Mouse (Mus musculus) CH12.LX (cell line): ENCODE measurements around the gene Iba57. TPM values are rescaled to one million over a fixed set of nuclear protein-coding genes. Genes with fewer than 3 reads are reported as not detected.

ENCODE experiments used
- DNase-seq: peaks from one replicate; pipeline ENCODE4 v3.0.0-alpha.2; 2013; ENCODE audit errors: extremely low read depth
- H3K27ac ChIP-seq: 2 replicates; pipeline ENCODE4 v1.5.1; 2012; ENCODE audit warnings: low read depth, mild to moderate bottlenecking, control low read depth, moderate library complexity; ENCODE audit not compliant: insufficient read depth
- H3K27me3 ChIP-seq: replicated peaks from 2 replicates; pipeline ENCODE3; 2012; ENCODE audit warnings: inconsistent platforms
- H3K36me3 ChIP-seq, 2 experiments: replicated peaks in 1 of 2; 2 replicates each; pipeline versions ENCODE3 to v1.6.1; 2012; ENCODE audit warnings: inconsistent platforms in 1 of 2, low read length in 1 of 2, mild to moderate bottlenecking in 1 of 2, mixed read lengths in 1 of 2, moderate library complexity in 1 of 2; ENCODE audit not compliant: control insufficient read depth in 1 of 2, insufficient read depth in 1 of 2
- H3K4me1 ChIP-seq, 2 experiments: 2 replicates each; pipeline ENCODE4 v1.6.1; 2012; ENCODE audit warnings: inconsistent platforms in 1 of 2, moderate library complexity in 1 of 2; ENCODE audit not compliant: insufficient read depth in 2 of 2, control insufficient read depth in 1 of 2
- H3K4me2 ChIP-seq: 2 replicates; pipeline ENCODE4 v1.6.1; 2012; ENCODE audit warnings: low read depth, mild to moderate bottlenecking, control low read depth; ENCODE audit not compliant: poor library complexity, insufficient read depth, severe bottlenecking
- H3K4me3 ChIP-seq, 3 experiments: fragments of 150-350 bp in 1 of 3; sonication (generic) in 1 of 3; replicated peaks in 1 of 3; 2 replicates each; pipeline versions ENCODE3 to v1.5.1; 2011 to 2012; ENCODE audit warnings: low read depth in 2 of 3, low read length in 2 of 3, mild to moderate bottlenecking in 2 of 3, moderate library complexity in 2 of 3, control low read depth in 1 of 3, improper control_type of control experiment in 1 of 3, inconsistent platforms in 1 of 3, mixed read lengths in 1 of 3; ENCODE audit not compliant: poor library complexity in 1 of 3
- H3K79me2 ChIP-seq: replicated peaks from 2 replicates; pipeline ENCODE4 v1.6.1; 2012; ENCODE audit warnings: mild to moderate bottlenecking, moderate library complexity; ENCODE audit not compliant: control insufficient read depth, poor library complexity, insufficient read depth, severe bottlenecking; ENCODE audit errors: extremely low read depth
- H3K9ac ChIP-seq: 2 replicates; pipeline ENCODE4 v1.6.1; 2012; ENCODE audit warnings: low read depth, mild to moderate bottlenecking, control low read depth, moderate library complexity; ENCODE audit not compliant: insufficient read depth
- H3K9me3 ChIP-seq: replicated peaks from 2 replicates; pipeline ENCODE3; 2012; ENCODE audit warnings: low read length, inconsistent platforms, mixed read lengths
- BHLHE40 ChIP-seq: IDR thresholded peaks from 2 replicates; pipeline ENCODE4 v1.6.1; 2011; ENCODE audit warnings: mild to moderate bottlenecking, low read depth, low read length, improper control_type of control experiment
- CHD2 ChIP-seq: IDR thresholded peaks from 2 replicates; pipeline ENCODE4 v1.6.1; 2011; ENCODE audit warnings: low read length, improper control_type of control experiment
- E2F4 ChIP-seq: IDR thresholded peaks from 2 replicates; pipeline ENCODE4 v1.6.1; 2011; ENCODE audit warnings: low read depth, low read length, improper control_type of control experiment; ENCODE audit not compliant: insufficient replicate concordance
- ELF1 ChIP-seq: IDR thresholded peaks from 2 replicates; pipeline ENCODE4 v1.6.1; 2014; ENCODE audit warnings: low read depth, mild to moderate bottlenecking, inconsistent platforms, low read length, improper control_type of control experiment
- EP300 ChIP-seq: IDR thresholded peaks from 2 replicates; pipeline ENCODE4 v1.6.1; 2011; ENCODE audit warnings: low read length, improper control_type of control experiment
- ETS1 ChIP-seq: conservative IDR thresholded peaks from 2 replicates; pipeline ENCODE4 v1.6.1; 2012; ENCODE audit warnings: low read depth, mild to moderate bottlenecking, inconsistent platforms, low read length, improper control_type of control experiment, moderate library complexity
- GABPA ChIP-seq: IDR thresholded peaks from 2 replicates; pipeline ENCODE4 v1.6.1; 2012; ENCODE audit warnings: low read depth, low read length, improper control_type of control experiment, inconsistent platforms; ENCODE audit not compliant: insufficient replicate concordance
- IRF4 ChIP-seq: IDR thresholded peaks from 2 replicates; pipeline ENCODE4 v1.6.1; 2014; ENCODE audit warnings: low read depth, mild to moderate bottlenecking, inconsistent platforms, low read length, improper control_type of control experiment
- JUND ChIP-seq: conservative IDR thresholded peaks from 2 replicates; pipeline ENCODE4 v1.6.1; 2011; ENCODE audit warnings: low read depth, low read length, improper control_type of control experiment
- KAT2A ChIP-seq: IDR thresholded peaks from 2 replicates; pipeline ENCODE4 v1.6.1; 2012; ENCODE audit warnings: low read length, improper control_type of control experiment, inconsistent platforms; ENCODE audit not compliant: insufficient replicate concordance
- MAX ChIP-seq: IDR thresholded peaks from 2 replicates; pipeline ENCODE4 v1.6.1; 2011; ENCODE audit warnings: low read length, improper control_type of control experiment
- MAZ ChIP-seq: IDR thresholded peaks from 2 replicates; pipeline ENCODE4 v1.6.1; 2012; ENCODE audit warnings: low read depth, mild to moderate bottlenecking, inconsistent platforms, low read length, improper control_type of control experiment, moderate library complexity
- MEF2A ChIP-seq: IDR thresholded peaks from 2 replicates; pipeline ENCODE4 v1.6.1; 2014; ENCODE audit warnings: low read depth, mild to moderate bottlenecking, inconsistent platforms, low read length, improper control_type of control experiment, borderline replicate concordance
- MXI1 ChIP-seq: IDR thresholded peaks from 2 replicates; pipeline ENCODE4 v1.6.1; 2011; ENCODE audit warnings: mild to moderate bottlenecking, low read depth, low read length, improper control_type of control experiment
- MYC ChIP-seq: IDR thresholded peaks from 2 replicates; pipeline ENCODE4 v1.6.1; 2011; ENCODE audit warnings: low read depth, mild to moderate bottlenecking, improper control_type of control experiment, low read length
- NELFE ChIP-seq: IDR thresholded peaks from 2 replicates; pipeline ENCODE4 v1.6.1; 2011; ENCODE audit warnings: low read depth, low read length, improper control_type of control experiment
- NRF1 ChIP-seq: IDR thresholded peaks from 2 replicates; pipeline ENCODE4 v1.6.1; 2014; ENCODE audit warnings: low read depth, mild to moderate bottlenecking, inconsistent platforms, low read length, improper control_type of control experiment, moderate library complexity
- PAX5 ChIP-seq: IDR thresholded peaks from 2 replicates; pipeline ENCODE4 v1.6.1; 2012; ENCODE audit warnings: low read length, inconsistent platforms, mixed read lengths
- POLR2A ChIP-seq: IDR thresholded peaks from 2 replicates; pipeline ENCODE4 v1.6.1; 2011; ENCODE audit warnings: low read depth, mild to moderate bottlenecking, improper control_type of control experiment, low read length
- POLR2AphosphoS2 ChIP-seq: IDR thresholded peaks from 2 replicates; pipeline ENCODE4 v1.6.1; 2011; ENCODE audit warnings: low read depth, low read length, improper control_type of control experiment
- RAD21 ChIP-seq: IDR thresholded peaks from 2 replicates; pipeline ENCODE4 v1.6.1; 2011; ENCODE audit warnings: low read depth, mild to moderate bottlenecking, low read length, improper control_type of control experiment, moderate library complexity
- RCOR1 ChIP-seq: conservative IDR thresholded peaks from 2 replicates; pipeline ENCODE4 v1.6.1; 2012; ENCODE audit warnings: low read depth, mild to moderate bottlenecking, inconsistent platforms, low read length, improper control_type of control experiment
- SIN3A ChIP-seq: IDR thresholded peaks from 2 replicates; pipeline ENCODE4 v1.6.1; 2012; ENCODE audit warnings: low read length, improper control_type of control experiment, inconsistent platforms
- TBP ChIP-seq: conservative IDR thresholded peaks from 2 replicates; pipeline ENCODE4 v1.6.1; 2011; ENCODE audit warnings: low read depth, low read length, improper control_type of control experiment
- TCF12 ChIP-seq: IDR thresholded peaks from 2 replicates; pipeline ENCODE4 v1.6.1; 2014; ENCODE audit warnings: low read depth, mild to moderate bottlenecking, inconsistent platforms, low read length, improper control_type of control experiment
- UBTF ChIP-seq: IDR thresholded peaks from 2 replicates; pipeline ENCODE4 v1.6.1; 2012; ENCODE audit warnings: low read depth, mild to moderate bottlenecking, inconsistent platforms, low read length, improper control_type of control experiment, moderate library complexity
- USF1 ChIP-seq: IDR thresholded peaks from 2 replicates; pipeline ENCODE4 v1.6.1; 2014; ENCODE audit warnings: low read depth, mild to moderate bottlenecking, inconsistent platforms, low read length, improper control_type of control experiment
- USF2 ChIP-seq: conservative IDR thresholded peaks from 2 replicates; pipeline ENCODE4 v1.6.1; 2011; ENCODE audit warnings: low read depth, low read length, improper control_type of control experiment
- ZMIZ1 ChIP-seq: IDR thresholded peaks from 2 replicates; pipeline ENCODE4 v1.6.1; 2012; ENCODE audit warnings: low read depth, mild to moderate bottlenecking, inconsistent platforms, low read length, improper control_type of control experiment
- ZNF384 ChIP-seq: IDR thresholded peaks from 2 replicates; pipeline ENCODE4 v1.6.1; 2012; ENCODE audit warnings: low read depth, low read length, improper control_type of control experiment, inconsistent platforms
- dilution Hi-C: fragments of 300-500 bp; cut with MboI; formaldehyde crosslinking; loops from 2 replicates; pipeline ENCODE4 v1.14.3; 2020; ENCODE audit warnings: low sequenced_read_pairs; ENCODE audit not compliant: extremely low pct_unique_long_range_greater_than_20kb, extremely low pct_ligation_motif_present
- in situ Hi-C: fragments of 300-500 bp; cut with MboI; formaldehyde crosslinking; loops from 3 replicates; pipeline ENCODE4 v1.14.3; 2019; ENCODE audit warnings: low sequenced_read_pairs, low pct_ligation_motif_present, low pct_unique_long_range_greater_than_20kb, mixed read lengths
- polyA plus RNA-seq: library from polyadenylated mRNA; unstranded; fragments of >175 nt; gene quantifications from 2 replicates; pipeline ENCODE4 v1.2.1, GENCODE M21; 2012; ENCODE audit warnings: low read depth; ENCODE audit not compliant: insufficient read length
- total RNA-seq, 2 experiments: library from RNA; depleted of rRNA; stranded (reverse); fragments of 300-350 nt in 1 of 2; fragments of >200 nt in 1 of 2; gene quantifications; 2 replicates each; pipeline ENCODE4 v1.2.3; 2012 to 2014

Iba57 gene
- total and polyA plus RNA-seq, 3 experiments = 4.0 to 7.5 (median 4.6) TPM

DNA sequence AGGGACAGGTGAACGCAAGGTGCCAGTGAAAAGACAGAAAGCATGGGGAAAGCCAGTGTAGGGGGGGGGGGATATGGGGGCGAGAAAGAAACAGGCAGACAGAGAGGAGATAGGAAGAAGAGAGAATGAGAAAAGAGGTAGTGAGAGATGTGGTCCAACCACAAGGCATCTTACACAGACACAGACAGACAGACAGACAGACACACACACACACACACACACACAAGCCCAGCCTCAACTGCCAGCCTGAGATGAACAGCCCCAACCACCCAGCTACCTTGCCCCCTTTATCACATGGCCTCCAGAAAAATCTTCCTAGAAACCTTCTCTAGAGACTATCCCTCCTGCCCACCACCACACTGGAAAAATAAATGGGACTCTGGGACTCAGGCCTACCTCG lies 31.5 kb downstream of the Iba57 start (continued):
- TF ChIP-seq POLR2AphosphoS2 = no peak
- no peak for TF ChIP-seq ZNF384
- peak; percentile 79 for TF ChIP-seq TCF12
- peak; percentile 93 for TF ChIP-seq IRF4
- TF ChIP-seq BHLHE40 = peak; percentile 80
- TF ChIP-seq RAD21 = no peak
- no peak for TF ChIP-seq GABPA
- 0 out of 2 replicates have a peak, but pooled peaks have one; percentile 4 for TF ChIP-seq USF2
- no peak for TF ChIP-seq PAX5
- TF ChIP-seq MEF2A = 0 out of 2 replicates have a peak, but pooled peaks have one; percentile 54
- TF ChIP-seq POLR2A = no peak
- TF ChIP-seq, all 38 proteins: peak for 18

DNA sequence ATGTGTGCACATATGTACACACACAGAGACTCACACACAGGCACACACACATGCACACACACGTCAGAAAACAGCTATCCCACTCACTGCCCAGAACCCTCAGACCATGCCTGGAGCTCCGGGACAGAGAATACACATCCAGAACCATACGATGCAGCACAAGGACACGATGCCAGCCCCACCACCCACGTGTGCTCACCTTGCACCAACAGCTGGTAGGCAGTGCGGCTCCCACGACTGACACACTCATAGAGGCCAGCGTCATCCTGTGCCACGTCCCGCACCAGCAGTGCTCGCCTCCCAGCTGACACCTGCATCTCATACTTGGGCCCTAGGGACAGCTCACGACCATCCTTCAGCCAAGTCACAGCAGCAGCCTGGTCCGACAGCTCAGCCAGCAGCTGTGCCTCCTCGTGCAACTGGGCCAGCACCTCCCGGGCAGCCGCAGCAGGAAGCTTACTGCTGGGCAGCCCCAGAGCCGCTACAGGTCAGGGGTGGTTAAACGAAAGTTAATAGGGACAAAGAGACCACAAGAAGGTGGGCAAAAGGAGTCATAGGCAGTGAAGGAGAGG lies 32.1 kb downstream of the Iba57 start:
- Histone ChIP-seq H3K36me3 (no peaks in the 10 kb centered on the region), H3K9ac (no peak overlapping the region), H3K4me3 (peak overlapping the region in 1 of 3 experiments; percentile 23), H3K4me1 (peaks cover 24 to 40% of the 10 kb centered on the region in 2 experiments), H3K4me2 (peak overlapping the region; percentile 75), H3K27ac (no peak overlapping the region), H3K79me2 (no peaks in the 10 kb centered on the region), H3K27me3 (peaks cover 22% of the 10 kb centered on the region), H3K9me3 (peaks cover 19% of the 10 kb centered on the region)
- peak; percentile 84 for DNase-seq
- in situ Hi-C loops = no loop called here
- dilution Hi-C loops = no loop called here
- peak; percentile 50; the same call in 1 of the 2 replicates for TF ChIP-seq ZMIZ1
- peak; percentile 91 for TF ChIP-seq ETS1
- TF ChIP-seq KAT2A = no peak
- peak; percentile 90 for TF ChIP-seq BHLHE40
- TF ChIP-seq MXI1 = peak; percentile 74
- no peak; the same call in 1 of the 2 replicates for TF ChIP-seq ELF1
- TF ChIP-seq MYC = peak; percentile 35; the same call in 1 of the 2 replicates
- TF ChIP-seq E2F4 = no peak
- TF ChIP-seq EP300 = peak; percentile 12; the same call in 1 of the 2 replicates
- no peak for TF ChIP-seq RCOR1
- TF ChIP-seq CHD2 = peak; percentile 8; the same call in 1 of the 2 replicates
- TF ChIP-seq MEF2A = peak; percentile 34; the same call in 1 of the 2 replicates
- TF ChIP-seq SIN3A = peak; percentile 1; the same call in 1 of the 2 replicates
- peak; percentile 20; the same call in 1 of the 2 replicates for TF ChIP-seq NRF1
- no peak for TF ChIP-seq JUND
- no peak for TF ChIP-seq USF1
- TF ChIP-seq UBTF = peak; percentile 83; the same call in 1 of the 2 replicates
- TF ChIP-seq MAX = peak; percentile 54; the same call in 1 of the 2 replicates
- peak; percentile 98 for TF ChIP-seq TCF12
- TF ChIP-seq USF2 = no peak
- no peak for TF ChIP-seq TBP
- 0 out of 2 replicates have a peak, but pooled peaks have one; percentile 0 for TF ChIP-seq MAZ
- TF ChIP-seq NELFE = no peak
- 0 out of 2 replicates have a peak, but pooled peaks have one; percentile 46 for TF ChIP-seq IRF4
